Mouse (Mus musculus) kidney, embryonic 15.5 days (tissue): ENCODE data around the gene Comtd1. TPM values are rescaled to one million over a fixed set of nuclear protein-coding genes. Genes with fewer than 3 reads are reported as not detected.
A peak's percentile ranks its signal among the peaks of the same experiment; 100 is the strongest.

Source experiments
- ATAC-seq: fragments of 200-750 bp; cut with Nextera tagmentation; replicated peaks from 2 replicates; pipeline ENCODE4 v1.8.0; 2017; ENCODE audit warnings: moderate TSS enrichment; ENCODE audit not compliant: low FRiP score
- H3K27ac ChIP-seq: fragments of 300-500 bp; sonication (generic); 2 replicates; pipeline ENCODE4 v1.5.1; 2015; ENCODE audit warnings: mild to moderate bottlenecking, inconsistent platforms
- H3K27me3 ChIP-seq: fragments of 300-500 bp; sonication (generic); 2 replicates; pipeline ENCODE4 v1.6.1; 2015; ENCODE audit warnings: inconsistent platforms
- H3K36me3 ChIP-seq: fragments of 300-500 bp; sonication (generic); 2 replicates; pipeline ENCODE4 v1.6.1; 2015; ENCODE audit warnings: inconsistent platforms
- H3K4me1 ChIP-seq: fragments of 300-500 bp; sonication (generic); 2 replicates; pipeline ENCODE4 v1.6.1; 2015; ENCODE audit warnings: inconsistent platforms
- H3K4me2 ChIP-seq: fragments of 300-500 bp; sonication (generic); 2 replicates; pipeline ENCODE4 v1.6.1; 2015; ENCODE audit warnings: moderate library complexity, mild to moderate bottlenecking, inconsistent platforms
- H3K4me3 ChIP-seq: fragments of 300-500 bp; sonication (generic); replicated peaks from 2 replicates; pipeline ENCODE4 v1.5.1; 2015; ENCODE audit warnings: mild to moderate bottlenecking, inconsistent platforms
- H3K9ac ChIP-seq: fragments of 300-500 bp; sonication (generic); 2 replicates; pipeline ENCODE4 v1.6.1; 2015; ENCODE audit warnings: mild to moderate bottlenecking, inconsistent platforms
- H3K9me3 ChIP-seq: fragments of 300-500 bp; sonication (generic); replicated peaks from 2 replicates; pipeline ENCODE4 v1.6.1; 2016; ENCODE audit warnings: inconsistent platforms
- WGBS: fragments of 180-500 bp; shearing (Covaris S2); methylation state at CpG from one replicate; pipeline ENCODE4 v1.1.7; 2015; ENCODE audit warnings: mixed read lengths; 5-methylcytosine and 5-hydroxymethylcytosine counted together
- polyA plus RNA-seq: library from polyadenylated mRNA; unstranded; fragments of >200 nt; fragmentation: Nextera tagmentation; extraction: Ambion mirVana; gene quantifications from 2 replicates; pipeline ENCODE4 v1.2.1, GENCODE M21; 2015

Comtd1 gene
- polyA plus RNA-seq, result 26.2 TPM in 2 replicates

GRCm38 (mm10) chr14:21848166-21849154 lies at the start of gene Comtd1:
TSS of gene Comtd1 (minus strand) at chr14:21848977.
- peaks cover 39% of the 10 kb centered on the region for H3K4me1 ChIP-seq
- H3K4me2 ChIP-seq, result peak within 1 kb of the TSS; percentile 93
- peaks cover 33% of the 10 kb centered on the region for H3K36me3 ChIP-seq
- H3K9ac ChIP-seq, result peak within 1 kb of the TSS; percentile 66
- peak; percentile 92 for ATAC-seq
- H3K27ac ChIP-seq, result peak within 1 kb of the TSS; percentile 86
- WGBS, result under 1% methylated on average over 51 of the region's 51 CpGs
- peak within 1 kb of the TSS; percentile 79 for H3K4me3 ChIP-seq
- no peaks in the 10 kb centered on the region for H3K9me3 ChIP-seq
- no peaks in the 10 kb centered on the region for H3K27me3 ChIP-seq

DNA sequence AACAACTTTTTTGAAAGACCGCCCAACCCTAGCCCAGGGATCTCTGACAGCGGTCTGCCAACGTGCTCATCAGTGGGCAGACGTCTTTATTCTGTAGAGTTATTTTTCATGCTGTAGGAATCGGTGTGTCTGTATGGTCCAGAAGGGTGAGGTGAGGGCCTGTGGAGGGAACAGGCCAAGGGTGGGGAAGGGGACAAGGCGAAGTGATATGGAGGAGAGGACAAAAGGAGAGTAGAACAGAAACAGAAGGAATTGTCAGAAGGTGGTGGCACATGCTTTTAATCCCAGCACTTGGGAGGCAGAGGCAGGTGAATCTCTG lies 43.5 kb upstream of the Comtd1 start:
- no peak overlapping the region for H3K4me3 ChIP-seq
- no peaks in the 10 kb centered on the region for H3K9me3 ChIP-seq
- no peak overlapping the region for H3K9ac ChIP-seq
- no peaks in the 10 kb centered on the region for H3K36me3 ChIP-seq
- 21% methylated on average over 6 of the region's 6 CpGs for WGBS
- peak overlapping the region; percentile 86 for H3K27ac ChIP-seq
- peak overlapping the region; percentile 34 for H3K4me2 ChIP-seq
- ATAC-seq, result no peak
- H3K4me1 ChIP-seq, result peaks cover 34% of the 10 kb centered on the region
- H3K27me3 ChIP-seq, result no peaks in the 10 kb centered on the region

DNA sequence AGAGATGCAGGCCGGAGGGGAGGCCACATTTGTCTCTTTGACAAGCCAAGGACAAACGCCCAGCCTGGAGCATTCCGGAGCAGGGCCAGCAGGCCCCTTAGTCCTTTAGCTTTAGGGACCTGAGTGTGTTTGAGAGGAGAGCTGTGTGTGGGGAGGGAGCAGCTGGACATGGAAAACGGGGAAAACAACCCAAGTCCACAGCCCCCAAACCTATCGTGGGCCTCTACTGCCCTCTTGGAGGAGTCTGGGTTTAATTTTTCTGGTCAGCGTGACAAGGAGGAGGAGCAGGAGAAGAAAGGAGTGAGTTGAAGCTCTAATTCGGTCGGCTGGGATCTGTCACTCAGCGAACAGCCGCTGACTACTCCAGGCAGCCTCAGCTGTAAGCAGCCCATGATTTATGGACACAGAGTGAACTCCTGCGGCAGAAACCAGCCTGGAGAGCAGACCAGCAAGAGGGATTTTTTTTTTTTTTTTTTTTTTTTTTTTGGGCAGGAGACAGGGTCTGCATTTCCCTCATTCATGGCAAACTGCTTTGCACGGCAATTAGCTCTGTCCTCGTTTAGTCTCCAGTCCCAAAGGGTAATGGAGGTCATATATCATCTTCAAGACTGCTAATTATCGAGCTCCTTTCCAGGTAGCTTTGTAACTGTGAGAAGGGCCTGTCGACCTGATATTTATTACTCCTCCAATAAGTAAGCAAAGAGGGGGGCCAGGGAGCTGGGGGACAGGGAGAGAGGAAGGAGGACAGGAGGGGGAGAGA lies 43.0 kb upstream of the Comtd1 start:
- peak; percentile 93 for ATAC-seq
- H3K36me3 ChIP-seq, result no peaks in the 10 kb centered on the region
- no peaks in the 10 kb centered on the region for H3K27me3 ChIP-seq
- no peak overlapping the region for H3K4me3 ChIP-seq
- H3K9me3 ChIP-seq, result no peaks in the 10 kb centered on the region
- H3K9ac ChIP-seq, result no peak overlapping the region
- H3K4me1 ChIP-seq, result peaks cover 34% of the 10 kb centered on the region
- peak overlapping the region; percentile 34 for H3K4me2 ChIP-seq
- H3K27ac ChIP-seq, result peak overlapping the region; percentile 86
- 3% methylated on average over 15 of the region's 15 CpGs for WGBS

DNA sequence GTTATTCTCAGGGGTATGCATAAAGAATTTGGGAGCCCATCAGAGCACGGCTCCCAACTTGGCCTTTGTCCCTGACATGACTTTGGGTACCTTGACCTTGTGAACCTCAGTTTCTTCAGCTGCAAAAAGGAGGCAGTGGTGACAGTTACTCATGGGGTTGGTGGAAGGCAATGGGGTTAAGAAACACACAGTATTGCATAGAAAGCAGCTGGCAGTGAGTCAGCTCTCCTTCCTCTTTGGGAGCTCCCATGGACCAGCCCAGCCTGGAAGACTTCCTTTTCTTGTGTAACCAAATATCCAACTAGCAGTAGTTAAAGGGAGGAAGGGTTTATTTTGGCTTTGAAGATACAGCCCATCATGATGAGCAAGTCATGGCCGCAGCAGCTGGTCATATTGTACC lies 41.7 kb upstream of the Comtd1 start:
- no peaks in the 10 kb centered on the region for H3K36me3 ChIP-seq
- H3K4me1 ChIP-seq, result peaks cover 34% of the 10 kb centered on the region
- H3K4me2 ChIP-seq, result no peak overlapping the region
- H3K27me3 ChIP-seq, result no peaks in the 10 kb centered on the region
- H3K9ac ChIP-seq, result no peak overlapping the region
- no peak overlapping the region for H3K4me3 ChIP-seq
- H3K27ac ChIP-seq, result peak overlapping the region; percentile 86; the same call in 1 of the 2 replicates
- H3K9me3 ChIP-seq, result no peaks in the 10 kb centered on the region
- ATAC-seq, result no peak
- WGBS, result 56% methylated on average over 2 of the region's 2 CpGs

- H3K4me2 ChIP-seq, result no peak overlapping the region
- no peaks in the 10 kb centered on the region for H3K9me3 ChIP-seq
- no peaks in the 10 kb centered on the region for H3K27me3 ChIP-seq
- 69% methylated on average over 7 of the region's 7 CpGs for WGBS
- H3K27ac ChIP-seq, result no peak overlapping the region
- no peaks in the 10 kb centered on the region for H3K36me3 ChIP-seq
- no peak overlapping the region for H3K4me3 ChIP-seq
- H3K4me1 ChIP-seq, result no peaks in the 10 kb centered on the region
- H3K9ac ChIP-seq, result no peak overlapping the region
- ATAC-seq, result no peak
Measured at GRCm38 (mm10) chr14:21866816-21867215, 18.0 kb upstream of the Comtd1 start.

DNA sequence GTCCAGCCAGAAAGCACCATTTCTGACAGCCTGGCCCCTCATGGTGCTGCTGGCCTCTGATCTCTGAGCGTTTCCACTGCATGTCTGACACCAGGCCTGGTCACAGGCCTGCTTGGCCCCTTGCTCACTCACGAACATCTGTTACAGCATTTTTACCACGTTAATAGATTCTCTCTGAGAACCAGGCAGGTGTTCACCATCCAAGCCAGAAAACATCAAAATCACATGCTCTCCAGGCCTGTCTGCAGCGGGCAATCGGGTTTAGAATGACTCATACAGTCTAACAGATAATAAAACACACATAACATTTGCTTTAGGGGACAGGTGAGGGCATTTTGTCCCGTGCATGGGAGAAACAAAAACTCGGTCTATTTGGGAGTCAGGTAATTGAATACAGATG lies 17.5 kb upstream of the Comtd1 start:
- no peak for ATAC-seq
- 30% methylated on average over 7 of the region's 7 CpGs for WGBS
- H3K27me3 ChIP-seq, result no peaks in the 10 kb centered on the region
- no peaks in the 10 kb centered on the region for H3K36me3 ChIP-seq
- H3K9ac ChIP-seq, result no peak overlapping the region
- H3K4me2 ChIP-seq, result no peak overlapping the region
- H3K27ac ChIP-seq, result no peak overlapping the region
- no peaks in the 10 kb centered on the region for H3K4me1 ChIP-seq
- no peak overlapping the region for H3K4me3 ChIP-seq
- H3K9me3 ChIP-seq, result no peaks in the 10 kb centered on the region

- Histone ChIP-seq H3K4me3 (no peak overlapping the region), H3K27ac (no peak overlapping the region), H3K9me3 (no peaks in the 10 kb centered on the region), H3K36me3 (no peaks in the 10 kb centered on the region), H3K9ac (no peak overlapping the region), H3K4me2 (no peak overlapping the region), H3K4me1 (peaks cover 36% of the 10 kb centered on the region), H3K27me3 (no peaks in the 10 kb centered on the region)
- WGBS, result 80% methylated on average over 14 of the region's 14 CpGs
- ATAC-seq, result no peak
Measured at GRCm38 (mm10) chr14:21856886-21857285, 8.1 kb upstream of the Comtd1 start.

- Histone ChIP-seq H3K9me3 (no peaks in the 10 kb centered on the region), H3K27ac (peak overlapping the region; percentile 65; the same call in 1 of the 2 replicates), H3K9ac (no peak overlapping the region), H3K36me3 (no peaks in the 10 kb centered on the region), H3K4me1 (peaks cover 40% of the 10 kb centered on the region), H3K27me3 (no peaks in the 10 kb centered on the region), H3K4me3 (no peak overlapping the region), H3K4me2 (no peak overlapping the region)
- WGBS, result 12% methylated on average over 3 of the region's 3 CpGs
- ATAC-seq, result peak; percentile 66
Measured at GRCm38 (mm10) chr14:21855961-21856360, 7.2 kb upstream of the Comtd1 start.

- no peak overlapping the region for H3K9ac ChIP-seq
- WGBS, result 67% methylated on average over 9 of the region's 9 CpGs
- ATAC-seq, result no peak
Measured at GRCm38 (mm10) chr14:21854271-21854670, 5.5 kb upstream of the Comtd1 start.

DNA sequence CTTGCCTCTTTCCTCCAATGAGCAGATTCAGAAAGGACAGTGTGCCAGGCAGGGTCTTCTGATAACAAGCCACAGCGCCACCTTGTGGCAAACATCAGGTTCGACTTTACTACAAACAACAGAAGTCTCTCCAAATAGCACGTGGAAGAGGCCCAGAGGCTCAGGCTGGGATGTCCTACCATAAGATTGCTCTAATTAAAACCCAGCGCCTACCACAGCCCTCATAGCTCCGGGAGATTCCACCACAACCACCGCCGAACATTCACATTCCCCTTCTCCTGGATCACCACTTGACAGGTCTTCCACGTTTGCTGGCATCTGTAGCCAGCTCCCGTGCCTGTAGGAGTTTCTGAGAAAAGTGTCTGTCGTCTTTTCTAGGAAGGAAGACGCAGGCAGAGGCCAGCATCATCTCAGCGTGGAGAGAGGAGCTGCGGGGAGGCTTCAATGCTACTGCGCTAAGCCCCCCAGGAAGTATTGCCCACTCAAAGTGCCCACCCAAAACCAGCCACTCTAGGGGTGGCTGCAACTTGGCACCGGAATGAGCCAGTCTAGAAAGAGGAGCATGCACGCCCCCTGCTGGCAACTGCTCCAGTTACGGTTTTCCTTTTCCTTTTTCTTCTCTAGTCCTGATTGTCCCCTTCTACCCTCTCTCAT lies 4.8 kb upstream of the Comtd1 start:
- H3K9ac ChIP-seq, result no peak overlapping the region
- no peaks in the 10 kb centered on the region for H3K9me3 ChIP-seq
- H3K27me3 ChIP-seq, result no peaks in the 10 kb centered on the region
- peak overlapping the region; percentile 60 for H3K4me2 ChIP-seq
- H3K4me3 ChIP-seq, result peak overlapping the region; percentile 22; the same call in 1 of the 2 replicates
- 10% methylated on average over 17 of the region's 17 CpGs for WGBS
- no peaks in the 10 kb centered on the region for H3K36me3 ChIP-seq
- H3K27ac ChIP-seq, result peak overlapping the region; percentile 70
- ATAC-seq, result no peak; the same call in 1 of the 2 replicates
- H3K4me1 ChIP-seq, result peaks cover 43% of the 10 kb centered on the region

More at GRCm38 (mm10) chr14:21854271-21854670, 5.5 kb upstream of the Comtd1 start:
- peaks cover 40% of the 10 kb centered on the region for H3K4me1 ChIP-seq
- H3K9me3 ChIP-seq, result no peaks in the 10 kb centered on the region
- no peaks in the 10 kb centered on the region for H3K36me3 ChIP-seq
- H3K4me3 ChIP-seq, result no peak overlapping the region
- no peaks in the 10 kb centered on the region for H3K27me3 ChIP-seq
- peak overlapping the region; percentile 60 for H3K4me2 ChIP-seq
- H3K27ac ChIP-seq, result no peak overlapping the region

DNA sequence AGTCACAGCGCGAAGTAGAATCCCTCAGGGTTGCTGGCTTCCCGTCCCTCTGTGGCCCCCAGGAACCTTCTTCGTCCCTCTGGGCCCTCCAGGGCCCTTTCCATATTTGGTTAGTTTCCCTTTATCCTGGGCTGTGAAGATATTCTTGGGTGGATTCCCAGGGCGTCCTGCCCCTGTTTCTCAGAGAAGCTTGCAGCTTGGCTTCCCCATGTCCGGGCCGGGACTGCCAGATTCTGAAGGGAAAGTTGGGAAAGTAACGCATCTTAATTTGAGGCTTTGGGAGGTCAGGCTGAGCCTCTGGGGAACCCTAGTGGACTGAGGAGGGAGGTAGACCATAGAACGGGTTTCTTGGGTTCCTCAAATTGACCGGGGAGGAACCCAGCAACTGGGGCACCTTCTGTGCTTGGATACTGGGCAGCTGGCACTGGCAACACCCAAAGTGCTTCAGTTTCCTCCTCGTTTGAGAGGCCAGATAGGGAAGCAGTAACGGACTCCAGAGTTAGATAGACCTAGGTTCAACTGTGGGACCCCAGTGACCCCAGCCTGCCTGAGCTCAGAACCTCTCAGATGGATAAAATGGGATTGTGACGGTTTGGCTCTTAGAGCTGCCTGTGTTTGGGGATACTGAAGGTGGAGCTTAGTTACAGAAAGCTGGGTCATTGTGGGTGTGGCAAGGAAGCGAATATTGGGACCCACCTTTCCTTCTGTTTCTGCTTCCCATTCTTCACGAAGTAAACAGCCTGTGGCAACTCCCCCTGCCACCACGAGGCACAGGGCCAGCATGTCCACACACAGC lies 3.4 kb upstream of the Comtd1 start:
- Histone ChIP-seq H3K36me3 (no peaks in the 10 kb centered on the region), H3K4me1 (peaks cover 56% of the 10 kb centered on the region), H3K9ac (no peak overlapping the region), H3K9me3 (no peaks in the 10 kb centered on the region), H3K27ac (no peak overlapping the region), H3K27me3 (no peaks in the 10 kb centered on the region), H3K4me2 (no peak overlapping the region), H3K4me3 (no peak overlapping the region)
- no peak for ATAC-seq
- WGBS, result 72% methylated on average over 16 of the region's 16 CpGs
